Mouse (Mus musculus) heart, adult 9 months (tissue): Measurements from ENCODE around the gene Ces2h.
"Not testable (repeated sequence)": the region's sequence is repeated elsewhere in the genome, so short reads cannot be mapped to it uniquely, and the experiment has no call there.

Source experiments
- DNase-seq, 2 experiments: peaks; one replicate each; pipeline ENCODE4 v3.0.0; 2022; ENCODE audit warnings: low spot score in 2 of 2

The Ces2h gene

GRCm38 (mm10) chr8:105000586-105000985 lies at the start of gene Ces2h:
Gene Ces2h (plus strand): TSS chr8:105000853.
- no peak for DNase-seq

- peak; percentile 73 to 81 for DNase-seq
Measured at GRCm38 (mm10) chr8:104961537-104961961, 39.1 kb upstream of the Ces2h start, which contains the start of gene Ces2g. Gene Ces2g (plus strand): TSS chr8:104961718.

- DNase-seq: no peak
Measured at GRCm38 (mm10) chr8:104962229-104962901, 38.3 kb upstream of the Ces2h start.

- DNase-seq: no peak
Measured at GRCm38 (mm10) chr8:104963375-104963894, 37.2 kb upstream of the Ces2h start.

- no peak for DNase-seq
Measured at GRCm38 (mm10) chr8:104984126-104984525, 16.5 kb upstream of the Ces2h start.

GRCm38 (mm10) chr8:104984942-104985341 lies 15.7 kb upstream of the Ces2h start:
- no peak for DNase-seq

GRCm38 (mm10) chr8:104998191-104998590 lies 2.5 kb upstream of the Ces2h start:
- no peak for DNase-seq

- no peak for DNase-seq
Measured at GRCm38 (mm10) chr8:104999183-104999582, 1.5 kb upstream of the Ces2h start.

GRCm38 (mm10) chr8:105010000-105010399 lies 9.3 kb downstream of the Ces2h start:
- DNase-seq: no peak

- no peak for DNase-seq
Measured at GRCm38 (mm10) chr8:105011136-105011535, 10.5 kb downstream of the Ces2h start.

GRCm38 (mm10) chr8:105014391-105014790 lies 13.7 kb downstream of the Ces2h start:
- no peak for DNase-seq

GRCm38 (mm10) chr8:105021954-105022353 lies 21.3 kb downstream of the Ces2h start:
- DNase-seq: no peak

GRCm38 (mm10) chr8:105023087-105023486 lies 22.4 kb downstream of the Ces2h start:
- no peak for DNase-seq

- DNase-seq: no peak
Measured at GRCm38 (mm10) chr8:105025050-105025449, 24.4 kb downstream of the Ces2h start.

- no peak for DNase-seq
Measured at GRCm38 (mm10) chr8:105043510-105043909, 42.9 kb downstream of the Ces2h start.

GRCm38 (mm10) chr8:105045824-105046401 lies 45.3 kb downstream of the Ces2h start:
- no peak for DNase-seq

- DNase-seq: no peak
Measured at GRCm38 (mm10) chr8:105048371-105048854, 47.8 kb downstream of the Ces2h start, which contains the start of gene Ces3a. Gene Ces3a (plus strand): TSS chr8:105048601.

GRCm38 (mm10) chr8:105056211-105056610 lies 55.6 kb downstream of the Ces2h start:
- no peak for DNase-seq

- no peak for DNase-seq
Measured at GRCm38 (mm10) chr8:105060056-105060455, 59.4 kb downstream of the Ces2h start.

GRCm38 (mm10) chr8:105066761-105067160 lies 66.1 kb downstream of the Ces2h start:
- DNase-seq: peak in 1 of 2 experiments; percentile 3

GRCm38 (mm10) chr8:105067905-105068304 lies 67.3 kb downstream of the Ces2h start:
- not testable (repeated sequence) for DNase-seq

- DNase-seq: no peak
Measured at GRCm38 (mm10) chr8:105068971-105069370, 68.3 kb downstream of the Ces2h start.
